Mouse (Mus musculus) cerebellum, adult 2 months (tissue): ENCODE measurements at regions not wholly inside any gene's neighbourhood (a gene's known extent, or its start where the extent isn't known, plus 50 kb on each side); places are given as distances from the start of the nearest gene placed in this dataset.

ENCODE experiments used
- CTCF ChIP-seq: fragments of 200-500 bp; IDR thresholded peaks from 2 replicates; pipeline ENCODE4 v1.5.1; 2011; ENCODE audit warnings: low read depth, mild to moderate bottlenecking, control low read depth, low read length, moderate library complexity, borderline replicate concordance; ENCODE audit not compliant: insufficient read depth
- POLR2A ChIP-seq: fragments of 200-500 bp; IDR thresholded peaks from 2 replicates; pipeline ENCODE4 v1.6.1; 2011; ENCODE audit warnings: low read length, control low read depth, borderline replicate concordance; ENCODE audit not compliant: insufficient read depth

GRCm38 (mm10) chr3:38653928-38654327 lies 169.3 kb upstream of the Ankrd50 start:
- no peak for TF ChIP-seq POLR2A
- no peak for TF ChIP-seq CTCF
